Mouse (Mus musculus) liver, postnatal 0 days (tissue): Measurements from ENCODE around the gene Prrt2. TPM values are rescaled to one million over a fixed set of nuclear protein-coding genes. Genes with fewer than 3 reads are reported as not detected.

Experiments used
- ATAC-seq: fragments of 200-750 bp; cut with Nextera tagmentation; 2 replicates; pipeline ENCODE4 v1.8.0; 2017; ENCODE audit warnings: mild to moderate bottlenecking, moderate library complexity
- DNase-seq: peaks from one replicate; pipeline ENCODE4 v3.0.0-alpha.2; 2016
- H3K27ac ChIP-seq: fragments of 300-500 bp; sonication (generic); 2 replicates; pipeline ENCODE4 v1.5.1; 2014; ENCODE audit warnings: antibody characterized with exemption, moderate library complexity, mild to moderate bottlenecking, low read depth
- H3K27me3 ChIP-seq: fragments of 300-500 bp; sonication (generic); 2 replicates; pipeline ENCODE4 v1.6.1; 2014; ENCODE audit warnings: low read length, control low read depth, mixed read lengths; ENCODE audit not compliant: insufficient read depth
- H3K36me3 ChIP-seq: fragments of 300-500 bp; sonication (generic); replicated peaks from 2 replicates; pipeline ENCODE4 v1.6.1; 2014; ENCODE audit warnings: mild to moderate bottlenecking, control low read depth, low read length, moderate library complexity, mixed read lengths; ENCODE audit not compliant: insufficient read depth
- H3K4me1 ChIP-seq: fragments of 300-500 bp; sonication (generic); 2 replicates; pipeline ENCODE4 v1.6.1; 2014; ENCODE audit warnings: antibody characterized with exemption, mild to moderate bottlenecking, control low read depth; ENCODE audit not compliant: insufficient read depth
- H3K4me2 ChIP-seq: fragments of 300-500 bp; sonication (generic); 2 replicates; pipeline ENCODE4 v1.6.1; 2014; ENCODE audit warnings: low read depth, mild to moderate bottlenecking, low read length, moderate library complexity, mixed read lengths
- H3K4me3 ChIP-seq: fragments of 300-500 bp; sonication (generic); 2 replicates; pipeline ENCODE4 v1.5.1; 2014; ENCODE audit warnings: low read depth, low read length
- H3K9ac ChIP-seq: fragments of 300-500 bp; sonication (generic); replicated peaks from 2 replicates; pipeline ENCODE4 v1.6.1; 2014; ENCODE audit warnings: mild to moderate bottlenecking, moderate library complexity
- H3K9me3 ChIP-seq: fragments of 300-500 bp; sonication (generic); 2 replicates; pipeline ENCODE4 v1.6.1; 2016; ENCODE audit warnings: mild to moderate bottlenecking, control low read depth, low read length, mixed read lengths
- CTCF ChIP-seq: sonication (generic); IDR thresholded peaks from 2 replicates; pipeline ENCODE4 v1.5.1; 2016; ENCODE audit warnings: antibody characterized with exemption, low read depth
- EP300 ChIP-seq: IDR thresholded peaks from 2 replicates; pipeline ENCODE4 v1.6.1; 2016; ENCODE audit warnings: antibody characterized with exemption, low read depth, mild to moderate bottlenecking
- WGBS: fragments of 180-500 bp; shearing (Covaris S2); extraction: QIAGEN DNeasy Blood & Tissue Kit; methylation state at CpG from one replicate; pipeline ENCODE4 v1.1.7; 2014; ENCODE audit not compliant: insufficient replicate concordance; 5-methylcytosine and 5-hydroxymethylcytosine counted together
- microRNA-seq: library from miRNA; unstranded; fragments of <30 nt; microRNA quantifications from one replicate; pipeline ENCODE4, GENCODE M21; 2016
- polyA plus RNA-seq: library from polyadenylated mRNA; unstranded; fragments of >200 nt; fragmentation: Nextera tagmentation; extraction: Ambion mirVana; gene quantifications from 2 replicates; pipeline ENCODE4 v1.2.1, GENCODE M21; 2015

The Prrt2 gene
- polyA plus RNA-seq, 1 experiment from 2014 or later = not detected

DNA sequence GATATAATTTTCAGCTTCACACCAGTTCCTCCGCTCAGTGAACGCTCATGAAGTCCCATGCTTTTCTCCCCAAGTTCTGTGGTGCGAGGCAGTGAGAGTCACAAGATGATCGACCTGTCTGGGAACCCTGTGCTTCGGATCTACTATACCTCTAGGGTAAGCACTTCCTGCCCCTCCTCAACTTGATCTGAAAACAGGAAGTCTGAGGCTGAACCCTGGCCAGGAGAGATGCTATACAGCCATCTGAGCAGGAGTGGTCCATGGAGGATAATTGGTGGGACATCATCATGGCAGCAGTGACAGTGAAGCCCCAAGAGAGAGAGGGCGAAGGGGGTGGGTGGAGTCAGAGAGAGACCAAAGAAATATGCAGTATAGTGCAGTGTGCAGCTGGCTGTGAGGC is 42.2 kb downstream of the Prrt2 start:
- no peak overlapping the region for H3K4me2 ChIP-seq
- TF ChIP-seq EP300 (no peak), CTCF (no peak)
- H3K4me1 ChIP-seq = peaks cover 31% of the 10 kb centered on the region
- H3K9ac ChIP-seq = no peak overlapping the region
- H3K27me3 ChIP-seq = no peaks in the 10 kb centered on the region
- no peak for DNase-seq
- H3K4me3 ChIP-seq = no peak overlapping the region
- WGBS = 70% methylated on average over 6 of the region's 6 CpGs
- H3K36me3 ChIP-seq = peaks cover 27% of the 10 kb centered on the region
- no peaks in the 10 kb centered on the region for H3K9me3 ChIP-seq
- H3K27ac ChIP-seq = no peak overlapping the region
- ATAC-seq = no peak

DNA sequence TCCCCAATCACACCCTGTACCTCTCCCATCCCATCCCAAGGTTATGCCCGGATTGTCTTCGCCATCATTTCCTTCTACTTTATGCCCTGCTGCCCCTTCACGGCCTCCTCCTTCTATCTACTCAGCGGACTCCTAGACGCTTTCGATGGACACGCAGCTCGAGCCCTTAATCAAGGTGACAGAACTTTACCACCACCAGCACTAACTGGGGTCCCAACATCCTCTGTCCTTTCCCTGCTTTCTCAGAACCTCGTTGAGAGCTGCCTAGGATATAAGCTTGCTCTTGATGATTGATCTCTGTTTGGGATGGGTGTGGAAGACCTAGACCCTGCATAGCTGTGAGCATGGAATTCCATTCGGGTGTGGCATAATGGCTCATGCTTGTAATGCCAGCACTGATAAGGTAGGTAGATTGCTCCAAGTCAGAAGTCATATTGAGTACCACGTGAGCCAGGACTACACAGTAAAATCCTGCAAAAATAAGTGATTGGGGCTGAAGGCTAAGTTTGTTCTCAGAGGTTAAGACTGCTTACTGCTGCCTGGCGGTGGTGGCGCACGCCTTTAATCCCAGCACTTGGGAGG is 44.0 kb downstream of the Prrt2 start:
- Histone ChIP-seq H3K9me3 (no peaks in the 10 kb centered on the region), H3K36me3 (peaks cover 27% of the 10 kb centered on the region), H3K4me2 (peak overlapping the region; percentile 91), H3K9ac (peak overlapping the region; percentile 95), H3K4me1 (peaks cover 27% of the 10 kb centered on the region), H3K4me3 (peak overlapping the region; percentile 93), H3K27ac (peak overlapping the region; percentile 95), H3K27me3 (no peaks in the 10 kb centered on the region)
- TF ChIP-seq CTCF = no peak
- no peak for TF ChIP-seq EP300
- WGBS = 22% methylated on average over 14 of the region's 14 CpGs
- DNase-seq (no peak), ATAC-seq (no peak)

DNA sequence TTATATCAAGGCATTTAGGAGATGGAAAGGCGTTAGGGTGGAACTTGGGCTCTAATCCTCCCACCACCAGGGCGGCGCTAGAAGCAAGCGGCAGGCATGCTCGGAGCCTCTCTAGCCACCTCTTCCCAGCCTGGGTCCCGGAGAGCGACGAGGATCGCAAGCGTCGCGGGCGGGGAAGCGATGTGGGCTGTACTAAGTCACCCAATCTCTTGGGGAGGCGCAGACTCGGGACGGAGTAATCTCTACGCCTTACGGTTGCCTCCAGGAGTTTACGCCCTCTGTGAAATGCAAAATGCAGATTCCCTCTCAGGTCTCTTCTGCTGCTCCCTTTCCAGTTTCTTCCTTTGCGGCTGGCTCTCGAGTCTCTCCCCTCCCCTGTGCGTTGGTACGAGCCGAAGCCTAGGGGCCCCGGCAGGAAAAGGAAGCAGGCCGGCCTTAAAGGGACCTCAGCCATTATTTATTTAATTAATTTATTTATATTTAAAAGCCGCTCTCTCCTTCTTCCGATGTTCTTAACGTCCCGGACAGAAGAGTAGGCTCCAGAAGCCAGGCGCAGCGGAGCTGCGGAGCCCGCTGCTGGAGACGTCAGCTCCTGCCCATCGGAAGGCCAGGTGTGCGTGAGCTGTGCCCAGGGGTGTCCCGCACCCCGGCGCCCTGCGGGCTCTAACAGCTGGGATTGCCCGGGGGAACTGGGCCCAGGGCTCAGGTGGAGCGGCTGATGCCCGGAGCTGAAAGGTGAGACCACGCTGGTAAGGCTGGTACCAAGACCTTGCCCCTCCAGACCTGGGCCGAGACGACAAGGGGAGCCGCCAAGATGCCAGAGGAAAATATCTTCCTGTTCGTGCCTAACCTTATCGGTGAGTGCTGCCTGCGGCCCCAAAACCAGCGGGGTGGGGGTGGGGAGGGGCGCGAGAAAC is 44.8 kb downstream of the Prrt2 start, which contains the start of gene Cdiptos:
Cdiptos (minus strand) TSS at position 149 of the 917 bp plus-strand sequence.
- under 1% methylated on average over 55 of the region's 55 CpGs for WGBS
- TF ChIP-seq EP300 (peak; percentile 74; the same call in 1 of the 2 replicates), CTCF (peak; percentile 99)
- ATAC-seq (peak; percentile 97), DNase-seq (peak; percentile 97)
- H3K9me3 ChIP-seq = no peaks in the 10 kb centered on the region
- H3K9ac ChIP-seq = peak within 1 kb of the TSS; percentile 95
- H3K27ac ChIP-seq = peak within 1 kb of the TSS; percentile 95
- H3K4me2 ChIP-seq = peak within 1 kb of the TSS; percentile 91
- peak within 1 kb of the TSS; percentile 93 for H3K4me3 ChIP-seq
- no peaks in the 10 kb centered on the region for H3K27me3 ChIP-seq
- H3K4me1 ChIP-seq = peaks cover 23% of the 10 kb centered on the region
- peaks cover 23% of the 10 kb centered on the region for H3K36me3 ChIP-seq

DNA sequence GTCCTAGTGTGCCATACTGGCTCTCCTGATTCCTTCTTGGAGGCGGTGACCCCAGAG is 45.3 kb downstream of the Prrt2 start, which contains the start of gene Cdipt:
Cdipt (plus strand) TSS at position 22 of the 57 bp plus-strand sequence.
- DNase-seq (no peak), ATAC-seq (no peak)
- peaks cover 23% of the 10 kb centered on the region for H3K36me3 ChIP-seq
- peak within 1 kb of the TSS; percentile 93 for H3K4me3 ChIP-seq
- H3K4me2 ChIP-seq = peak within 1 kb of the TSS; percentile 91
- peaks cover 23% of the 10 kb centered on the region for H3K4me1 ChIP-seq
- peak within 1 kb of the TSS; percentile 95 for H3K9ac ChIP-seq
- no peaks in the 10 kb centered on the region for H3K27me3 ChIP-seq
- H3K27ac ChIP-seq = peak within 1 kb of the TSS; percentile 95
- TF ChIP-seq CTCF = no peak
- TF ChIP-seq EP300 = no peak
- WGBS = 0% methylated on average over 1 of the region's 1 CpGs
- H3K9me3 ChIP-seq = no peaks in the 10 kb centered on the region

DNA sequence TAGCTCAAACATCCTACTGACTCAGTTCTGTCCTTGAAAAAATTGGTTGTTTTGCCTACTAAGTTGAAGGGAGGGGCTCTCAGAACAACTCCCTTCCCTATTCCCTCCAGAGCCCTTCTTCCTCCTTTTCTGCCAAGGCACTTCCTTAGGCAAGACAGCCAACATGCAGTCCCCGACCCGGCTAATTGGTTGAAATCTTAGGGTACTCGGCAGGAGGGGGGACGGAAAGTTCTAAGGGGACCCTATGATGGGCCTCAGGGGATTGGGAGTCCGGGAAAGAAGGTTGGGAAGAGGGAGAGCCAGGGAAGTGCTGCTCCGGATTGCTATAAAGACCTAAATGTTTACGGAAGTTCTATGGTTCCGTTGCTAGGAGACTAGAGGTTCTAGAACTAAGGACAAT is 45.5 kb downstream of the Prrt2 start:
- peak overlapping the region; percentile 93 for H3K4me3 ChIP-seq
- no peak for TF ChIP-seq CTCF
- no peak for TF ChIP-seq EP300
- H3K9me3 ChIP-seq = no peaks in the 10 kb centered on the region
- DNase-seq = no peak
- peaks cover 23% of the 10 kb centered on the region for H3K4me1 ChIP-seq
- peak overlapping the region; percentile 91 for H3K4me2 ChIP-seq
- ATAC-seq = no peak
- H3K27me3 ChIP-seq = no peaks in the 10 kb centered on the region
- 4% methylated on average over 8 of the region's 8 CpGs for WGBS
- peaks cover 23% of the 10 kb centered on the region for H3K36me3 ChIP-seq
- H3K27ac ChIP-seq = peak overlapping the region; percentile 95
- H3K9ac ChIP-seq = 0 out of 2 replicates have a peak overlapping the region, but pooled peaks have one; percentile 7

Small RNA genes within 50 kb of the gene (microRNA-seq; reads per million reads assigned to microRNA genes)
- gene Gm44343 = not detected

Other genes with a start within 250 kb of the Prrt2 start
- gene Ypel3, start 244.3 kb downstream of the Prrt2 start, polyA plus RNA-seq = 65.0 and 74.7 TPM in 2 replicates
- 0.14 and 0.29 TPM in 2 replicates for gene Tbx6, start 239.7 kb downstream of the Prrt2 start, polyA plus RNA-seq
- 69.9 and 72.1 TPM in 2 replicates for gene Ppp4c, start 228.7 kb downstream of the Prrt2 start, polyA plus RNA-seq
- 0.06 and 0.09 TPM in 2 replicates for gene Fam57b, start 223.5 kb downstream of the Prrt2 start, polyA plus RNA-seq
- not detected in 2 replicates for gene 4930451I11Rik, start 189.6 kb downstream of the Prrt2 start, polyA plus RNA-seq
- gene Doc2a, start 173.8 kb downstream of the Prrt2 start, polyA plus RNA-seq = not detected in 2 replicates
- gene Hirip3, start 159.2 kb downstream of the Prrt2 start, polyA plus RNA-seq = 6.5 and 7.2 TPM in 2 replicates
- 17.2 and 20.6 TPM in 2 replicates for gene Ino80e, start 158.8 kb downstream of the Prrt2 start, polyA plus RNA-seq
- gene Taok2, start 136.5 kb downstream of the Prrt2 start, polyA plus RNA-seq = 7.5 and 8.7 TPM in 2 replicates
- 35.6 and 38.4 TPM in 2 replicates for gene Tmem219, start 98.3 kb downstream of the Prrt2 start, polyA plus RNA-seq
- gene Kctd13, start 92.3 kb downstream of the Prrt2 start, polyA plus RNA-seq = 4.4 and 4.6 TPM in 2 replicates
- gene Asphd1, start 71.6 kb downstream of the Prrt2 start, polyA plus RNA-seq = not detected in 2 replicates
- 0.09 and 0.43 TPM in 2 replicates for gene Sez6l2, start 70.6 kb downstream of the Prrt2 start, polyA plus RNA-seq
- gene Cdipt, start 45.3 kb downstream of the Prrt2 start, polyA plus RNA-seq = 33.2 and 37.4 TPM in 2 replicates
- gene Cdiptos, start 45.1 kb downstream of the Prrt2 start, polyA plus RNA-seq = 0.68 and 1.0 TPM in 2 replicates
- gene Mvp, start 6.6 kb downstream of the Prrt2 start, polyA plus RNA-seq = 10.5 and 10.9 TPM in 2 replicates
- gene Pagr1b, start 4.7 kb downstream of the Prrt2 start, polyA plus RNA-seq = 0.26 TPM in 1 of 2 replicates, not detected in the other
- 12.2 and 13.8 TPM in 2 replicates for gene Pagr1a, start 3.9 kb downstream of the Prrt2 start, polyA plus RNA-seq
- 4.5 and 7.8 TPM in 2 replicates for gene Gm42742, start 114 bp downstream of the Prrt2 start, polyA plus RNA-seq
- gene Maz, start 5.8 kb upstream of the Prrt2 start, polyA plus RNA-seq = 20.0 and 24.0 TPM in 2 replicates
- 45.4 and 47.4 TPM in 2 replicates for gene Kif22, start 21.3 kb upstream of the Prrt2 start, polyA plus RNA-seq
- gene Zg16, start 66.1 kb upstream of the Prrt2 start, polyA plus RNA-seq = 0.59 and 1.8 TPM in 2 replicates
- 7.6 and 8.1 TPM in 2 replicates for gene AI467606, start 70.1 kb upstream of the Prrt2 start, polyA plus RNA-seq
- 148 and 151 TPM in 2 replicates for gene Qprt, start 101.0 kb upstream of the Prrt2 start, polyA plus RNA-seq
- 4.9 and 5.6 TPM in 2 replicates for gene Spn, start 116.6 kb upstream of the Prrt2 start, polyA plus RNA-seq
- 11.5 and 14.0 TPM in 2 replicates for gene Cd2bp2, start 174.8 kb upstream of the Prrt2 start, polyA plus RNA-seq
- gene Tbc1d10b, start 187.3 kb upstream of the Prrt2 start, polyA plus RNA-seq = 8.3 and 8.6 TPM in 2 replicates
- gene Mylpf, start 187.7 kb upstream of the Prrt2 start, polyA plus RNA-seq = 19.7 and 94.3 TPM in 2 replicates
- gene Zfp553, start 211.8 kb upstream of the Prrt2 start, polyA plus RNA-seq = 4.0 and 5.3 TPM in 2 replicates
- 16.7 and 17.3 TPM in 2 replicates for gene Sept1, start 211.9 kb upstream of the Prrt2 start, polyA plus RNA-seq
- gene Zfp771, start 223.1 kb upstream of the Prrt2 start, polyA plus RNA-seq = 15.5 and 17.8 TPM in 2 replicates
- 96.8 and 107 TPM in 2 replicates for gene Dctpp1, start 239.5 kb upstream of the Prrt2 start, polyA plus RNA-seq